Mouse (Mus musculus): ENCODE measurements at regions not wholly inside any gene's neighbourhood (a gene's known extent, or its start where the extent isn't known, plus 50 kb on each side); places are given as distances from the start of the nearest gene placed in this dataset.

DNA sequence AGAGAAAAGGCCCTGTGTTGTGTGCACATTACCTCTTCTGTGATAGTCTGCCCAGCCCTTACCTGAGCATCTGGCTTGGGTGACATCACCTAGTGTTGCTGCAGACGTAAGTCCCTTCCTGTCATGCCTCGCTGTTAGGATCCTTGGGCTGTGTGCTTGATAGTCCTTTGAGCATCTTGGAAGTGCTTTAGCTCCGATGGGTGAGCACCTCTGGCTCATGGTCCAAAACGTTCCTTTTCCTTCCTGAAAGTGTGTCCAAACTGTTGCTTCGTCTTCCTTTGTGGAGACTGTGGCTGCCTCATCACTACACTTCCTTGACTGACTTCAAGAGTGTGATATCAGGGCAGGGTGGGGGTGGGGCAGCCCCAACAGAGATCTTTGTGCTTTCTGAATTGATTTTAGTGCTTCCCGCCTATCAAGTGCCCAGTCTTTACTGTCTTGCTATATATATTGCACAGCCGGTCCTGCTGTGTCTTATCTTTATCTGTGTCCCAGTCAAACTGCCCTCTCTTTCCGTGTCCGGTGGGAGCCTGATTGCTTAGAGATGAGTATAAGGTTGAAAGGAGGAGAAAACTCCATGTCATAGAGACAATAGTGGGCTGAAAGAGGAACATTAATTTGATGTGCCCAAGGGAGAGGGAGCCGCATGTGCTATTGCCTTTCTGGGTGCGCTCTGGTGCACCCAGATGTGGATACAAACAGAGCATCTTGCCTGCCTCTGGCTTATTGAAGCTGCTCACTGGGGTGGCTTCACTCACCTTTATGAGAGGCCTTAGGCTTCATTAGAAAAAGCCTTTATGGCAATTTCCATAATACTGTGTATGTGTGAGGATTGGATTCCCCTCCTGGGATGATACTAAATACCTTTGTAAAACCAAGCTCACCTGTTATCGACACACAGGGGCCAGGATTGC is 1169.2 kb upstream of the A1bg start:
- Histone ChIP-seq H3K4me2 (ENCODE audit: low read depth) (no peak overlapping the region), H3K4me1 (ENCODE audit: control insufficient read depth, insufficient read depth, low read length) (no peaks in the 10 kb centered on the region), H3K9me3 (ENCODE audit: control insufficient read depth, low read length) (no peaks in the 10 kb centered on the region), H3K9ac (ENCODE audit: low read length) (no peak overlapping the region), H3K36me3 (ENCODE audit: control insufficient read depth, insufficient read depth, low read length) (no peaks in the 10 kb centered on the region), H3K4me3 (ENCODE audit: low read depth, low read length) (no peak overlapping the region), H3K27me3 (ENCODE audit: control insufficient read depth, insufficient read depth, low read length) (no peaks in the 10 kb centered on the region), H3K27ac (ENCODE audit: low read depth, low read length) (no peak overlapping the region)
- DNase-seq (ENCODE audit: low spot score) (no peak), ATAC-seq (ENCODE audit: insufficient read depth, low FRiP score, low TSS enrichment) (no peak)
- 46% methylated on average over 12 of the region's 12 CpGs for WGBS

DNA sequence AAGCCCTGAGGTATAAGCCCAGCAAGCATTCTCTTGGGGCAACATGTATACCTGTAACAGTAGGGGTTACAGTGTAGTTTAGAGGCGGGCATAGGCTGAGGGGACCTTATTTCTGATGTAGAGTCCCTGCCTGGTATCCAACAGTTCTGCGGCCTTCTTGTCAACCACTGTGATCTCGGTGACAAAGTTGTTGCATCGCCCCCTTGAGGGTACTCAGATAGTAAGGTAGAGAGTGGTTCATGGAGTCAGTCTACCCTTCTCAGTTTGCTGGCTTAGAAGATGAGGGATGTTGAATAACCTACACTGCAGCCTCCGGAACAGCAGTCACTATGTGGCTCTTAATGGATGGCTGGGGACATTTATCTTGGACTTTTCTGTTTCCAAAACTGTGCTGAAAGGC is 1168.3 kb upstream of the A1bg start:
- no peak overlapping the region for H3K4me2 ChIP-seq (ENCODE audit: low read depth)
- H3K9ac ChIP-seq (ENCODE audit: low read length), result no peak overlapping the region
- H3K36me3 ChIP-seq (ENCODE audit: control insufficient read depth, insufficient read depth, low read length), result no peaks in the 10 kb centered on the region
- H3K4me3 ChIP-seq (ENCODE audit: low read depth, low read length), result no peak overlapping the region
- 92% methylated on average over 5 of the region's 5 CpGs for WGBS
- no peaks in the 10 kb centered on the region for H3K4me1 ChIP-seq (ENCODE audit: control insufficient read depth, insufficient read depth, low read length)
- DNase-seq (ENCODE audit: low spot score) (no peak), ATAC-seq (ENCODE audit: insufficient read depth, low FRiP score, low TSS enrichment) (no peak)
- H3K9me3 ChIP-seq (ENCODE audit: control insufficient read depth, low read length), result no peaks in the 10 kb centered on the region
- no peak overlapping the region for H3K27ac ChIP-seq (ENCODE audit: low read depth, low read length)
- H3K27me3 ChIP-seq (ENCODE audit: control insufficient read depth, insufficient read depth, low read length), result no peaks in the 10 kb centered on the region

DNA sequence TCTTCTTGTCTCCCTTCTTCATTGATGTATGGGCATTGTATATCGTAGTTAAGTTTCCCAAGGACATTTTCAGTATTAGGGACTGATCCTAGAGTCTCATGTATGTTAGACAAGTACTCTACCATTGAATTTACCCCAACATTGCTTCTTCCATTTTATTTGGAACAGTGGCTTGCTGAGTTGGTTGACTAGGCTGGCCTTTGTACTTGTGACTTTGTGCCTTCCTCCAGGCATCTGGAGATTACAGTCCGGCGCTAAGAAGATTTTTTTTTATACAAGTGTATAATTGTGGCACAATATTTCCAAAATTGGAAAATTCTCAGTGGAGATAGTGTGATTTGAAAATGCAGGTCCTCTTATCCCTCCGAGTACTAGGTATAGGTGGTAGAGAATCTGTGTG is 1165.5 kb upstream of the A1bg start:
- no peak for ATAC-seq (ENCODE audit: insufficient read depth, low FRiP score, low TSS enrichment)
- no peak overlapping the region for H3K4me3 ChIP-seq (ENCODE audit: low read depth, low read length)

DNA sequence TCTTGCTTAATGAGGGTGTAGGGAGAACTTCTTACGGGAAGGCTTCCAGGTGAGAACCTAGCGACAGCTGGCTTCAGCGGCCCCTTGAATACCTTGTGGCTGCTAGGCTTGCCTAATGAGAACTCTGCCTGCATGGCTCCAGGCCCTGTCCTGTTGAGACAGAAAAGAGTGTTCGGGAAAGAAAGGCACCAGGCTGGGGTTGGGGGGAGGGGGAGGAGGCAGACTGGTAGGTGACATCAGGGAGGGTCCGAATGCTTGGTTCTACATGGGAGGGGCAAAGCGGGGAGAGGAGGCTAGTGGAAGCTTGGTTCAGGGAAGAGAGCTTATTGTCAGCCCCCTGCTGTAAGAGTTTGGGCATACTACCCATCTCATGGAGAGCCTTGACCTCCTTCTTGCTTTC is 1164.9 kb upstream of the A1bg start:
- ATAC-seq (ENCODE audit: insufficient read depth, low FRiP score, low TSS enrichment), result no peak
- Histone ChIP-seq H3K4me3 (ENCODE audit: low read depth, low read length) (no peak overlapping the region), H3K4me2 (ENCODE audit: low read depth) (no peak overlapping the region), H3K27me3 (ENCODE audit: control insufficient read depth, insufficient read depth, low read length) (no peaks in the 10 kb centered on the region), H3K9ac (ENCODE audit: low read length) (no peak overlapping the region), H3K9me3 (ENCODE audit: control insufficient read depth, low read length) (no peaks in the 10 kb centered on the region), H3K36me3 (ENCODE audit: control insufficient read depth, insufficient read depth, low read length) (no peaks in the 10 kb centered on the region), H3K27ac (ENCODE audit: low read depth, low read length) (no peak overlapping the region), H3K4me1 (ENCODE audit: control insufficient read depth, insufficient read depth, low read length) (no peaks in the 10 kb centered on the region)
- 50% methylated on average over 6 of the region's 6 CpGs for WGBS
- no peak for DNase-seq (ENCODE audit: low spot score)

More for the DNA sequence above, 1165.5 kb upstream of the A1bg start:
- Histone ChIP-seq H3K4me1 (ENCODE audit: control insufficient read depth, insufficient read depth, low read length) (no peaks in the 10 kb centered on the region), H3K9ac (ENCODE audit: low read length) (no peak overlapping the region), H3K36me3 (ENCODE audit: control insufficient read depth, insufficient read depth, low read length) (no peaks in the 10 kb centered on the region), H3K9me3 (ENCODE audit: control insufficient read depth, low read length) (no peaks in the 10 kb centered on the region), H3K4me2 (ENCODE audit: low read depth) (no peak overlapping the region), H3K27me3 (ENCODE audit: control insufficient read depth, insufficient read depth, low read length) (no peaks in the 10 kb centered on the region), H3K27ac (ENCODE audit: low read depth, low read length) (no peak overlapping the region)
- no peak for DNase-seq (ENCODE audit: low spot score)
- 92% methylated on average over 4 of the region's 4 CpGs for WGBS

DNA sequence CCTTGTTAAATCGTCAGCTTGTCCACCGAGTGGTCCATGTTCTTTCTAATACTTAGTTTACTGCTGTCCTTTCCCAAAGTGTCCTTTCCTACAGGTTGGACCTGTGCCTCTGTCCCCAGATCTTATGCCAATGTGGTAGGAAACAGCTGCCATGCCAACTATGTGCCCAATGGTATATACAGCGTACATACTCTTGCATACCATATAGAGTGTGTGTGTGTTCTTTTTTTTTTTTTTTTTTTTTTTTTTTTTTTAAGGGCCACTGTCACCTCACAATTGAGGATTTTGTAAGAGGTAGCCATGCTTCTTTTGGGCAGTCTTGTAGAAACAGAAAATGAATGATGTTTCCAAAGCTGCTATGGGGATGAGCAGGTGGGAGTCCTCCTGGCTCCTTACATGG is 1163.2 kb upstream of the A1bg start:
- Histone ChIP-seq H3K27ac (ENCODE audit: low read depth, low read length) (no peak overlapping the region), H3K4me3 (ENCODE audit: low read depth, low read length) (no peak overlapping the region), H3K4me2 (ENCODE audit: low read depth) (no peak overlapping the region), H3K36me3 (ENCODE audit: control insufficient read depth, insufficient read depth, low read length) (no peaks in the 10 kb centered on the region), H3K27me3 (ENCODE audit: control insufficient read depth, insufficient read depth, low read length) (no peaks in the 10 kb centered on the region), H3K9me3 (ENCODE audit: control insufficient read depth, low read length) (no peaks in the 10 kb centered on the region), H3K9ac (ENCODE audit: low read length) (no peak overlapping the region), H3K4me1 (ENCODE audit: control insufficient read depth, insufficient read depth, low read length) (no peaks in the 10 kb centered on the region)
- no peak for DNase-seq (ENCODE audit: low spot score)
- 63% methylated on average over 3 of the region's 3 CpGs for WGBS
- ATAC-seq (ENCODE audit: insufficient read depth, low FRiP score, low TSS enrichment), result no peak

DNA sequence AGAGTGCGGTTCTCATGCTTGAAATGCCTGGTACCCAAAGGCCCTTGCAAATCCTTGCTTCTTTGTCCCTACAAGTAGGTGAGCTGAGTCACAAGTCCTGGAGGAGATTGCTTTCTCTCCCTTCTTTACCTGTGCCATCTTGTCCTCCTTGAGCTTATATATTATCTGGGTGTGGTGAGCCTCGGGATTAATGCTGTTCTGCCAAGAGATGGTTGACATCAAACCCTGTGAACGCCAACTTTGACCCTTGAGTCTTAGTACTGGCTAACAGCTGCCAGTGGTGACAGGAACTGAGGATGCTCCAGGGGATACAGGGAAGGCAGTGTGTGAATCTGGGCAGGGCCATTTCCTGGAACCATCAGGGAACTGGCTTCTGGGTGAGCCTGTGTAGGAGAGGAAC is 1160.5 kb upstream of the A1bg start:
- Histone ChIP-seq H3K4me2 (ENCODE audit: low read depth) (no peak overlapping the region), H3K9ac (ENCODE audit: low read length) (no peak overlapping the region), H3K9me3 (ENCODE audit: control insufficient read depth, low read length) (no peaks in the 10 kb centered on the region), H3K4me1 (ENCODE audit: control insufficient read depth, insufficient read depth, low read length) (0 out of 2 replicates have a peak, but pooled peaks cover 4% of the 10 kb centered on the region), H3K36me3 (ENCODE audit: control insufficient read depth, insufficient read depth, low read length) (no peaks in the 10 kb centered on the region), H3K4me3 (ENCODE audit: low read depth, low read length) (no peak overlapping the region), H3K27me3 (ENCODE audit: control insufficient read depth, insufficient read depth, low read length) (no peaks in the 10 kb centered on the region), H3K27ac (ENCODE audit: low read depth, low read length) (no peak overlapping the region)
- 89% methylated on average over 3 of the region's 3 CpGs for WGBS
- no peak for ATAC-seq (ENCODE audit: insufficient read depth, low FRiP score, low TSS enrichment)
- no peak for DNase-seq (ENCODE audit: low spot score)

DNA sequence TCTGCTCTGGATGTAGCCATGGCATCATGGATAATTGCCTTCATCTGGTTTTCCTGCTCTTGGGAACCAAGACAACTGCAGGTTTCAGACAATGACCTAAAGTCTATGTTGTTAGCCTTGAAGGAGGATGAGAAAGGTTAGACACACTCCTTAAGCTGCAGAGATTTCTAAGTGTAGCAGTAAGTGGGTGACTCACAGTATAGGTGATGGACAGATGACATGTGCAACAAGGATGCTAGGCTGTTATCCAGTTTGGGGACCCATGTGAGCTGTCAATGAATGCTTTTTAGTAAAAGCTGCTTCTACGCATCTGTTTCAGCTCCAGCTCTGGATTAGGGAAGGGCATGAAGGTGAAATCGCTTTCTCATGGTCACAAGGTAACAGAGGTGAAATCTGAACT is 1159.7 kb upstream of the A1bg start:
- ATAC-seq (ENCODE audit: insufficient read depth, low FRiP score, low TSS enrichment), result no peak
- 95% methylated on average over 2 of the region's 2 CpGs for WGBS
- no peak overlapping the region for H3K27ac ChIP-seq (ENCODE audit: low read depth, low read length)
- no peak overlapping the region for H3K4me2 ChIP-seq (ENCODE audit: low read depth)
- H3K36me3 ChIP-seq (ENCODE audit: control insufficient read depth, insufficient read depth, low read length), result no peaks in the 10 kb centered on the region
- H3K9ac ChIP-seq (ENCODE audit: low read length), result no peak overlapping the region
- 0 out of 2 replicates have a peak, but pooled peaks cover 4% of the 10 kb centered on the region for H3K4me1 ChIP-seq (ENCODE audit: control insufficient read depth, insufficient read depth, low read length)
- no peak for DNase-seq (ENCODE audit: low spot score)
- no peaks in the 10 kb centered on the region for H3K27me3 ChIP-seq (ENCODE audit: control insufficient read depth, insufficient read depth, low read length)
- H3K4me3 ChIP-seq (ENCODE audit: low read depth, low read length), result no peak overlapping the region
- no peaks in the 10 kb centered on the region for H3K9me3 ChIP-seq (ENCODE audit: control insufficient read depth, low read length)

DNA sequence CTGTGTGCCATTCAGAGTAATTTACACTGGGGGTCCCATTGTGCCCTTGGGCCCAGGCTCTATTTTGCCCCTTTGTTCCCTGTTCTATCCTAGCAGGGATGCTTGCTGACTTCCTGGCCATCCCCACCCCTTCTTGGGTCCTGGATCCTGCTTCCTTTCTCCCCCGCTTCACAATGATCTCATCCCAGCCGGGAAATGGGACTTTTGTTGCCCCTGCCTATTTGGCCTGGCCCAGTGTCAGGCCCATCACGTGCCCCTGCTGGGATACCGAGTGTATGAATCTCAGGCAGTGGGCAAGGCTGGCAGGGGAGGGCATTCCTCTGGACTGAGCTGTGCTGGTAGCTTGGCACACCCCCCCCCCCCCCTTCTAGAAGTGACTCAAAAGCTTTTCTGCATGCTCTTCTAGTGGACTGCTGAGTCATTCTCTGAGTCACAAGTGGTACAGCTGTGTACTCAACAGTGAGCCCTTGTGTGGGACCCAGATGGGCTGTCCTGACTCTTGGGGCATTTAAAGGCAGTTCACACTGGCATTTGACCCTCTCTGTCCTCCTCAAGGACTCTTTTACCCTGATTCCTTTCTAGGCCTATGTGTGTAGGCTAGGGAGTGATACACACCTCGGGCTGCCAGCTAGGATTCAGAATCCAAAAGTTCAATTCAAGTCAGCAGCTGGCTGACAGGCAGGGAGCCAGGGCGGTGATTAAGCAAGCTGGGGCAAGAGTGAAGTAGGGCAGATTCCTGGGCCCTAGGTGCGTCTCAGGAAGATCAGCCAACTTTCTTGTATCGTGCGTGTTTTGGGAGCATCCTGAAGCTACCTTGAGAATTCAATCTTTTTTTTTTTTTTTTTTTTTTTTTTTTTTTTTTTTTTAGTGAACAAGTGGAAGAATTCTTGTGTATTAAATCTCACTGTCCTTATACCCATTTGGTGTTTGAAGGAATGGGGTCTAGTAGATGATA is 1156.6 kb upstream of the A1bg start:
- Histone ChIP-seq H3K36me3 (ENCODE audit: control insufficient read depth, insufficient read depth, low read length) (no peaks in the 10 kb centered on the region), H3K27me3 (ENCODE audit: control insufficient read depth, insufficient read depth, low read length) (no peaks in the 10 kb centered on the region), H3K4me1 (ENCODE audit: control insufficient read depth, insufficient read depth, low read length) (0 out of 2 replicates have a peak, but pooled peaks cover 4% of the 10 kb centered on the region), H3K4me3 (ENCODE audit: low read depth, low read length) (no peak overlapping the region), H3K9me3 (ENCODE audit: control insufficient read depth, low read length) (no peaks in the 10 kb centered on the region), H3K4me2 (ENCODE audit: low read depth) (no peak overlapping the region), H3K27ac (ENCODE audit: low read depth, low read length) (no peak overlapping the region), H3K9ac (ENCODE audit: low read length) (no peak overlapping the region; the same call in 1 of the 2 replicates)
- no peak for DNase-seq (ENCODE audit: low spot score)
- WGBS, result 55% methylated on average over 9 of the region's 9 CpGs
- no peak for ATAC-seq (ENCODE audit: insufficient read depth, low FRiP score, low TSS enrichment)
